Mouse (Mus musculus) kidney, adult 2 months (tissue): Measurements from ENCODE around the gene Tcn2.

Experiments
- CTCF ChIP-seq: fragments of 200-500 bp; conservative IDR thresholded peaks from 2 replicates; pipeline ENCODE4 v1.5.1; 2011; ENCODE audit warnings: low read depth, mild to moderate bottlenecking, control low read depth, low read length, moderate library complexity, mixed read lengths; ENCODE audit not compliant: insufficient read depth, insufficient read length
- POLR2A ChIP-seq: fragments of 200-500 bp; IDR thresholded peaks from one replicate; pipeline ENCODE4 v1.6.1; 2011; ENCODE audit warnings: low read depth, low read length, control low read depth

- TF ChIP-seq POLR2A (no peak), CTCF (no peak)
Measured at GRCm38 (mm10) chr11:3933756-3934285, 1.9 kb upstream of the Tcn2 start.
